Mouse (Mus musculus) 416B (cell line): ENCODE data around the gene Gm9887.

ENCODE experiments used
- DNase-seq: peaks from one replicate; pipeline ENCODE4 v3.0.0; 2011; ENCODE audit warnings: low read depth

The Gm9887 gene

DNA sequence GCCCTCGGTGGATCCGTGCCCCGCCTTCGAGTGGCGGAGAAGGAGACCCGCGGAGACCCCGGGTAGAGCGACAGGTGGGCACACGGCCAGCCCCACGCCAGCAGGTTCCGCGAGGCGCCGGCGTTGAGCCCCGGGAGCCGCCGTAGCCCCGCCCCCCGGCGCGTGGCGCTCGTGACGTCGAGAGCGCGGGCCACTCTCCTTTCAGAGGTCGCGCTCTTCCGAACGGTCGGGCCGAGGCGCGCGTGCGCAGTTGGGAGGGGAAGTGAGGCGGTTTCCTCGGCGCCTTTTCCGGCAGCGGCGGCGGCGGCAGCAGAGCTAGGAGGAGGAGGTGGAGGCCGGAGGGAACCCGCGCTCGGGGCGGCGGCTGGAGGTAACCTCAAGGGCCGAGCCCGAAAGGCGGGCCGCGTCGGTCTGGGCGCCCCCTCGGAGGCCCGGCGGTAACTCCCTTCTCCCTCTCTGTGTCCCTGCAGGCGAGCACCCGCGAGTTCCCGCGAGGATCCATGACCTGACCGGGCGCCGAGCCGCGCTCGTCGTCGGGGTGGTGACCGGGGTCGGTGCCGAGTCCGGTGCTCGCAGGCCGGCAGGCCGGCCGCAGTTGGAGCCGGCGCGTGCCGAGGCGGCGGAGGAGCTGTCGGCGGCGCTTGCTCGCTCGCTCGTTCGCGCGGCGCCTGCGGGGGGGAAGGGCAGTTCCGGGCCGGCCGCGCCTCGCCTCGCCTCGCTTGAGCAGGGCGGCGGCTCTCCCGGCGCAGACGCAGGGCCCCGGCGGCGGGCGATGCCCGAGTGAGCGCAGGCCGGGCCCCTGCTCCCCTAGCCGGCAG is at the start of gene Gm9887, which contains the start of gene Arf6:
TSS of gene Gm9887 (minus strand) at position 605 of the 818 bp plus-strand sequence.
TSS of gene Arf6 (plus strand) at position 297 of the 818 bp plus-strand sequence.
- DNase-seq: peak; percentile 95

DNA sequence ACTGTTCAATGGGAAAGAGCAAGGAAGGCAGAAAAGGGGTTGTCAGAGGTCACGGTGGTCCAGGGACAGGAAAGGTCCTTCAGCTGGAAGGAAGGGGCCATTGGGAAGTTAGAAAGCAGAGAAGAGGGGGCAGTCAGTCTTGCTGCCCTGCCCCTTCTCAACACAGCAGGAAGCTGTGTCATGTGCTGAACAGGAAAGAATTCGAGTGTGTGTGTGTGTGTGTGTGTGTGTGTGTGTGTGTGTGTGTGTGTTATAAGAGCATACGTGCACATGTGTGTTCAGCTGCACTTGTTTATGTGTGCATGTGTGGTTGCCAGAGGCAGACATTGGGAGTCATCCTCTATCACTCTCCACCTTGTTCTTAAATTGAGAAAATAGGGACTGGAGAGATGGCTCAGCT is 48.5 kb upstream of the Gm9887 start:
- DNase-seq: peak; percentile 53

DNA sequence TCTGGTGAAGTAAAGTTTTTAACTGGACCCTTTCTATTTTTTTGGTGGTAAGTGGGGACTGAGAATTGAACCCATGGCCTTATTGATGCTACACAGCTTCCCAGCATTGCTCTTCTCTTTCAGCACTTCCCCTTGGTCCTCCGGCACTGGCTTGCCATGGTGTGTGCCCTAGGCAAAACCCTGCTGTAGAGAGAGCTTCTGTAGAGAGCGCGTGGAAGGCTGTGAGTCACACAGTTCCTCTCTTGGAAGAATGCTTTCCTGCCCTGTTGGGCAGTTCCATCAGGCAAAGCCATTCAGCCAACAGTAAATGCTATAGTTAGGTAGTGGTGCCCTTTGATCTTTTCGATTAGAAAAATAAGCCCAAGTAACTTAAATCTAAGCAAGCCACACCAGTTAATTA is 47.3 kb upstream of the Gm9887 start:
- peak; percentile 68 for DNase-seq

DNA sequence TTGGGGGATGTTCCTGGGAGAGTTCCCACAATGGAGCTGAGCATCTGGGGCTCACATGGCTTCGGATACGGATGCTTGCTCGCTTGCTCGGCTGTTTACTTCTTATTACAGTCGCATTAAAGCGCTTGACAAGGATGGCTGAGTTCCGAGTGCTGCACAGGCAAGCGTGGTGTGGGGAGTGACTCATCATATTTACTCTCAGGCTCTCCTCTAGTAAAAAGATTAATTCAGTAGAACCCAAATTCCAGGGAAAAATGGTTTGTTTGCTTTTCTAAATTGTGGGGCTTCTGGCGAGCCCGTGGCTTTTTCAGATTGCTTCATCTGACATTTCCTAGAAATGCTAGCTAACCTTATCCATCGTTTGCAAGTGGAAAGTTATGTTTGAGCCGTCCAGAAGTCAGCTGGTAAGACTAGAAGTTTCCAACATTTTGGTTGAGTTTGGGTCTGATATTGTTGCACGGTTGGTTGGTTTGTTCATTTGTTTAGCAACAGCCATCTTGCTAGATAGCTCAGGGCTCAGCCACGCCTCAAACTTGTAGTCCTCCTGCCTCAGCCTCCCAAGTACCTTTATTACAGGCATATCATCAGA is 46.9 kb upstream of the Gm9887 start:
- DNase-seq: peak; percentile 57

DNA sequence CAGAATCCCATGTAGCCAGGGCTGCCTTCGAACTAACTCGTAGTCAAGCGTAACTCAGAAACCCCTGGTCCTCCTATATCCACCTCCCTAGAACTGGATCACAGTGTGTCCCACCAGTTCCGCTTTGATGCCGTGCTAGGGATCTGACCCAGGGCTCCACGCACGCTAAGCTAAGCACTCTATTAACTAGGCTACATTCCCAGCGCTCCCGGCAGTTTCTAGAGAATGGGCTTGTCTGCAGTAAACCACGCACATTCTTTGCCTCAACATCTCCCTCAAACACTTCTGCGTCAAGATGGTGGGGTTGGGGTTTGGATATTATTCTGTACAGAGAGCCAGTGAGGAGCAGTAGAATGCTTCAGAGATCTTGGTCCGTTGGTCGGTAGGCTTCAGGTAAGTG is 46.3 kb upstream of the Gm9887 start:
- no peak for DNase-seq

DNA sequence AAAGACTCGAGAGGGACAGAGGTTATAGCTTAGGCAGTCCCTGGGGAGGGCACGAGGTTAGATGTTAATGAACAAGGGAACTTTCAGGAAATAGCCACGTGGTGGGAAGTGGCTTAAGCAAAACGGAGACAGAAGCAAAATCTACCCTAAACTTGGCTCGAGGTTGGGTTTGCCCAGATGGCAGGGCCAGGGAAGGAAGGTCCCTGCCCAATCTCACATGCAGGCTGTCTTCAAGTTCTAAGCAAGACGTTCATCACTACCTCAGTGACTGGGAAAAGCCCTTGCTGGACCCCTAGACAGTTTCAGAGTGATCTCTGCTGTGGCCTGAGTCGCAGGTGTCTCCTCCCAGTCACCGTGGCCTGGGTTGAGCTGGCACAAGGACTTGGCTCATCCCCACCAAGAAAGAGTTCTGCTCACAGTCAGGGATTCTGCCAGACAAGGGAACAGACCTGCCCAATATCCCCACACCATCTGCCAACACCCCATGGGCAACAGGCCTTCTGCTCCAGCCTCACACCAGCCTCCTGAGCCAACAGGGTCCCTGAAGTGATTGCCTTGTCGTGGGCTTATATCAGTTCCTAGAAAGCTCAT is 45.5 kb upstream of the Gm9887 start:
- DNase-seq: peak; percentile 61

DNA sequence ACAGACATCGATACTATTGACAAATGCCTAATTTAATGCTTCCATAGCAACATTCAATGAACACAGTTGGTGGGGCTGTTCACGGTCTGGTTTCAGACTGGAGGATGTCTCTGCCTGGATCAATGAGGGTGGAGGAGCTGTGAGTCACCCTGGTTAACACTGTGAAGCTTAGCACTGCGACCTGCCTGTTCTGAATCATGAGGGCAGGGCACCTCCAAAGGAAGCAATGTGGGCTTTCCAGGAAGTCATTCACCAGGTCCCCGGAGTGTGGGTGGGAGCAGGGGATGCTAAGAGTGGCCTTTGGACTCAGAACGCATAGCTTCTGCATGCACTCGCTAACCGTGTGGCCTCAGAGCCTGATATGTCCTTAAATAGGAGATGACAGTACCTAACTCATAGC is 44.5 kb upstream of the Gm9887 start:
- DNase-seq: peak; percentile 86

DNA sequence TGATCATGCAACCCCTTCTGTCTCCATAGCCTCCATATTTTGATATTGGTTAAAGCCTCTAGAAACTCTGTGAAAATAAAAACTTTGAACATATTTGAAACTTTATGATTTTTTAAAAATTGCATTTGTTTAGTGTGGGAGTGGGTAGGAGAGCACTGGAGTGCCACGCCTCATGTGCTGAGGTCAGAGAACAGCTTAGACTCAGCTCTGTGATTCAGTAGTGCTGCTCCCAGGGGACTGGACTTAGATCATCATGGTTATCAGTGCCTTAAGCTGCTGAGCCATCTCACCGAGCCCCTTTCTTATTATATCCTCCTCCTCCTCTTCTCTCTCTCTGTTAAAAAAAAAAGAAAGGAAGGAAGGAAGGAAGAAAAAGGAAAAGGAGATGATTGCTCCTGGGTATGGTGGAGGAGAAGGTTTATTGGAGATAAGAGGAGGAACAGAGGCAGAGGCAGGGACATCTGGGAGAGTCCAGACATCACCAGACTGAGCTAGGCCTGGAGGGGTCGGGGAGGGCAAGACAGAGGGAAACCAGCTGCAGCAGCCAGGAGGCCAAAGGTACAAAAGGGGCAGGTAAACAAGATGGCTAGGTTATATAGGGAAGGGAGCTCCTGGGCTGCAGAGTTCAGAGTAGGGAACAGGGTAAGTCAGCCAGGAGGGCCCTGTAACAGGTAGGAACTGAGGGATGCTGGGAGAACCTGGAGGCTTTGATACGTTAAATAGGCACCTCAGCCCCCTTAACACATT is 42.7 kb upstream of the Gm9887 start:
- no peak for DNase-seq

DNA sequence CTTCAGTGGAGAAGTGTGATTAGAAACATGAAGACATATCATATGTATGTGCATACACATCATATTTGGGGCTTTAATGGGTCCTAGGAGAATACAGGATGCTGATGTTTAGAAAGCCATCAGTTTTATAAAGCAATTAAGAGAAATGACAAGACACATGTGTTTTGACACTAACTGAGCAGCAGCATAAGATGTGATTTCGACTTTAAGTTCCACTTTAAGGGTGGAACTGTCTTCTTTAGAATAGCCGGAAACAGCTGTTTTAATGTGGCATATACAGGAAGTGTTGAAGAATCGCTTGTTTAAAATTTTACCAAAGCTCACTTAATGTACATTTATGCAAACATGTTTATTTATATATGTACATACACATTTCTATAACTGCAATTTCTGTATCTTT is 41.0 kb upstream of the Gm9887 start:
- DNase-seq: peak; percentile 51

DNA sequence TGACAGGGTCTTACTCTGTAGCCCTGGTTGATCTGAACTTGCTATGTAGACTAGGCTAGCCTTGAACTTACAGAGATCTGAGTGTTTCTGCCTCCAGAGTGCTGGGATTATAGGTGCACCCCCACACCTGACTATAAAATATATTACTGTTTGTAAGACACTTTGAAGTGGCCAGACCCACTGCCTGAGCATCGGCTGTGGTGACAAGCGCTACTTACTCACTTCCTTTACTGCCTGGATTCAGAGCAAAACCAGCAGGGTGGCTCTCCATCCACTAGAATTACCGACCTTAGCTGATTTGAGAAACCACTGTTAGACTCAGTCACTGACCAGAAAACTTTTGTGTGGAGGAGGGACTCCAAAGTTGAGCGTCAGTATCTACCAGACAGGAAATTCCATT is 39.7 kb upstream of the Gm9887 start:
- peak; percentile 84 for DNase-seq

DNA sequence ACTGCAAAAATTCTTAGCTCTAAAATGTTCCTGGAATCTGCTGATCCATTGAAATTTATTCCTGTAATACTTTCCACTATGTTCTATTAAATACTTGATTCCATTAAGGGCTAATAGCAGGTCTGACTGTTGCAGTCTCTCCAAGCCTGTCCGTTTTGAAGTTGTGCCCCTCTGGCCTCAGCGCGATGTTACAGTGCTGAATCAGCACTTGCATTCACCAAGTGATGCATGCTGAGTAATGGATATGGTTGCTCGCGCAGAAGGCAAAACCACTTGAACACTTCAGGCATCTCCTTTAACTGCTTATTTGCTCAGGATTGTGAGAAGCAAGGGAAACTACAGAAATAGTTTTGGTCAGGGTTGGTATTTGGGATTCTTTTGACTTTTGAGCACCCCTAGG is 38.5 kb upstream of the Gm9887 start:
- no peak for DNase-seq

DNA sequence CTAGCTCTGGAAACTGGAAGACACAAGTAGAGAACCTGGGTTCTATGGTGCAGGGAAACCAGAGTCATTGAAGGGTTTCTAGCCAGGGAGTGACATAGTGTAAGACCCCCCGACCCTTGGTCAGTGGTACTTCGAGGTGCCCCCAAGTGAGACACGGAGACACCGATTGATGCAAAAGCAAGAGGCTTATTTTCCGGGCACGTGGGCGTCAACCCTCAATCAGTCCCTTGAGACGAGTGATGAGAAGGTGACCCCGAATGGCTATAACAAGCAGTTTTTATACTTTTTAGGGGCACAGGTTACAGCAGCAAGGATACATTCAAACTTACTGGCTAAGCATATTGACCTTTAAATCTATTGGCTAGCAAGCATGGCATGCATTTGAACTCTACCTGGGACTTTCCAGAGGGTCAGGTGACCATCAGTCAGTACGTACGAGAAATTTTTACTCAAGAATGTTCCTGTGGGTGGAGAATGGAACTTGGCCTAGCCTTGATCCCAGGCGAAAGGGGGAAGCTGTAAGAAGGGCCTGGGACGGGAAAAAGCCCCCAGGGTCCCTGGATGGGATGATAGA is 30.4 kb upstream of the Gm9887 start:
- no peak for DNase-seq

DNA sequence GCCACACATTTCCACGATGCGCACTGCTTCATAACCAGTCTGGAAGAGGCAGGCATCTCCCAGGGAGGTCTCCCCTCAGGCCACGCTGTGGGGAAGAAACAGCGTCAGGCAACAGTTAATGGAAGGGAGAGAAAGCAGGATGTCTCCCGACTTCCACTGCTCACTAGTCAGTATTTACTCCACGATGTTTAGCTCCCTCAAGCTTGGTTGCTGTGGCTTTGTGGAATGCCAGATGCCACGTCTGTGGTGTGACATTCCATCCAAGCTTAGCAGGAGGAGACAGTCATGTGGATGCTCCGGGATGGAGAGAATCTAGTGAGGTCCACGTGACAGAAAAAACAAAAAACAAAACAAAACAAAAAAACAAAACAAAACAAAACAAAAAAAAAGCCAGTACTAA is 29.8 kb upstream of the Gm9887 start:
- no peak for DNase-seq

DNA sequence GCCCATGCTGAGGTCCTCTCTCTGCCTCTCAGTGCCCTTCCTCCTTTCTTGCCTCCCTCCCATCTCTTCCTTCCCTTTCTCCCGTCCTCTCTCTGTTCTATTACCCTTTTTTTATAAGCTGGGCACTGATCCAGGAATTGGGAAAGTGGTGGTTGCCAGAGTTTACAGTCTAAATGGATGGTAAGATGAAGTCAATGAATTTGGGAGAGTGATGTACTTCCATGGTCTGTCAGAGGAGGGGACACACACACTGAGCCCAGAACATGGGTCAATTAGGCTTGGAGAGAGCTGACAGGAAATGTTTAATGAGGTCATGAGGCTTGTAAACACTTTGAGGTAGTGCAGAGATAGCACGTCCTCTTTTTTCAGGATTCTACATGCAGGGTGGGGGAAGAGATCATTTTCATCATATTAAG is 28.6 kb upstream of the Gm9887 start:
- peak; percentile 51 for DNase-seq

DNA sequence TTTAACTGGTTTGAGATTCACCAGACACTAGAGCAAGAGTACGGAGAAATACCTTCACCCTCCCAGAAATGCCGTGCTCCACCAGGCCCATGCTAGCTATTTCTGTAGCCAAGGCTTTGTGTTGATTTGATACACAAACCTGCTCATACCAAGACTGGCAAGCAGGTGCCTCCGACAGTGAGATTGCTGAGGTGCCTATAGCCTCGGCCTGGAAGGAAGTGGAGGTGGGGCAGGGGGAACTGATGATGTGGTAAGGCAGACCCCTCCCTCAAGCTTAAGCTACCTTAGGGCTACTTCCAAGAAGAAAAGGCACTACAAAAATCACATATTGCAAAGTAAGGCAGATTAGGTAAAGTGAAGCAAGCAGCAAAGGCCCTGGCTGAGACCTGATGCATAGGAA is 28.1 kb upstream of the Gm9887 start:
- DNase-seq: no peak

DNA sequence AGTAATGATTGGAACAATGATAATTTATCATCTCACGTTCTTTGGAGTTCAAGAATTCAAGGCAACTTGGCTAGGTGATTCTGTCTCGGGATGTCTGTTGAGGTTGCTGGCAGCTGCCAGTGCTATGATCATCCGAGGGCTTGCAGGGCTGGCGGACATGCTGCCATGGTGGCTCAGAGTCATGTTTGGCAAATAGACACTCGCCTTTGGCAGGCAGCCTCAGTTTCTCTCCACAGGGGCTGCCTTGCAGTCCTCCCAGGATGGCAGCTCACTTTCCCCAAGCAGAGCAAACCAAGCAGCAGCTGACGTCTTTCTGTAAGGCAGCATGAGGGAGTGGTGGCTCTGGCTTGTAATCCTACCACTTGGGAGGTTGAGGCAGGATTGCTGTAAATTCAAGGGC is 22.2 kb upstream of the Gm9887 start:
- no peak for DNase-seq

DNA sequence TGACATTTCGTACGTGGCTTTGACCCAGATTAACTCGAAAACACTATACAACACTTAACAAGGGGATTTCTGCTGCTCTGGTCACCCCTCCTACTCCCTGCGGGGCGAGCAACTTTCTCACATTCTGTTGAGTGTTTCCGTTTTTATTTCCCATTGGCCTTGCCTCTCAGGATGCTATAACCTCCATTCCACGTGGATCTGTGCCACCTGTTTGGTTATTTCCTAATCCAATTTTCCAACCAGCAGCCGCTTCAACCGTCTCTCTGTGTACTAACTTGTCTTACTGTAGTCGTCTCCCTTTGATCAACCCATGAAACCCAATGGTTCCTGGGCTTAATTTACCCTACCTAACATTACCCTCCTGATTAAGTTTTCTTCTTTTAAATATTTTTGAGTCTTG is 20.8 kb upstream of the Gm9887 start:
- DNase-seq: no peak

DNA sequence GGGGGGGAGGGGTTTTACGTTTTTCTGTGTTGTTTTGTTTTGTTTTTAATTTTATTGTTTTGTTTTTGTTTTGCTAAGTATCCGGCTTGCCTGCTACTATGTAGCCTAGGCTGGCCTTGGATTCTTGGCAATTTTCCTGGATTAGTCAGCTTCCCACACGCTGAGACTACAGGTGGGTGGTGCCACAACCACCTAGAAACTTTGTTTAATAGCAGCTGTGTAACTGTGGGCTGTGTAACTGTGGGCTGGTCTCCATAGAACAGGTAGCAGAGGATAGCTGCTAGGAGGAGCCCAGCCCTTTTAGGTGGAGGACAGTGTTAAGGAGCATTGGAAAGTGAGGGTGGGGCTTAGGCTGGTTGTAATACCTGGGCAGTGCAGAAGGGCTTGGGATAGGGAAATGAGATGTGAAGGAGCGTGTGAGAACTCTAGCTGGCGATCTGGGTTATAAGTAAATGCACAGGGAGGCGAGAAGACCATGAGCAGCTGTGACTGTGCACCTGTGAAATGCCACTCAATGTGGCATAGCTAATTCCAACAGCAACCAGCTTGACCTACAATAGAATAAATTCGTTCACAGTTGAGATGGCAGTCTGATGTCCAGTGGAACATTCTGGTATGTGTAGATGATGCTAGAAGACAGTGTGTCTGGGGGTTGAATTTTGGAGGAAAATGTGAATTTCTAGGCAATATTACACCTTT is 17.9 kb upstream of the Gm9887 start:
- no peak for DNase-seq

DNA sequence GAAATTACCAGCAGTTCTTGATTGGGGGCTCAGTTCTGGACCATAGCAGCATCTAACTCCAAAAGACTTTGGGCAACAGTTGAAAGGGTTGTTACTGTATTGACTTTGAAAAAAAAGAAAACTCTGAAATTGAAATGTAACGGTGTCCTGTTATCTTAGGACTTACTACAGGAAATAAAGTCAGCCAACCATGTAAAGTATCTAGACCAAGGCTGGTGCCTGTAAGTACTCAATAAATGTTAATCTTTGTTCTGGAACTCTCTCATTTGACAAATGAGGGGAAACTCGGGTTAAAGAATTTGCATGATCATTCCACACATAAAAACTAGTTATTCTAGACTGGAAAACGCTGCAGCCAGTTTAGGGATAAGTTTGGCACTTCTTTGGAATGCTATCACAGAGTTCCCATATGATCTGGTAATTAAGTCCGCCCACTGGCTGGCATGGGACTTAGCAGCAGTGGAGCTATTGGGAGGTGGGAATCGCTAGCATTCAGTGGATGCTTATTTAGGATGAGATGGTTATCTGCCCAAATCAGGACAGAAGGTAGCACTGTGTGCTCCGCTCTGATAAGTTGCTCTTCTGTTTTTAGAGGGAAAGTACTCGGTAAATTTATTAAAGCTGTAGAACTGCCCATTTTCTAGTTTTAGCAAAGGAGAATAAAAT is 17.1 kb upstream of the Gm9887 start:
- no peak for DNase-seq

DNA sequence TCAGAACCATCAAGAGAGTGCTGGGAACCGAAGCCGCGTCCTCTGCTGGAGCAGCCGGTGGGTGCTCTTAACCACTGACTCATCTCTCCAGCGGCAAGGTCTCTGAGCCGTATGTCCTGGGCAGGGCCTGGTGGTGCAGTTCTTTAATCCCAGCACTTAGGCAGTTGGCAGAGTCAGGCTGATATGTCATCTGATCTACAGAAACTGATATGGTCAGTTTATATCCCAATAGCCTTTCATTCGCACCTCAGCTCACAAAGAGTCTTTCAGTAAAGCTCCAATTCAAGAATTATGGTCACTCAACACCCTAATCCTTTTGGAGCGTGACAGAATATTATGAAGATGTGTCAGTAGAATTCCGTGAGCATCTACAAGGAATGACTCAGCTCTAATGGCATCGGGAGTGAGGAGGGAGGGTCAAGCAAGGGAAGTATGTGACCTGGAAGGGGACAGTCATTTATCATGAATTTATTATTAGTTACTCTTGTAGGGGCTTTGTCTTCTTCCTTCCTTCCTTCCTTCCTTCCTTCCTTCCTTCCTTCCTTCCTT is 16.1 kb upstream of the Gm9887 start:
- no peak for DNase-seq

DNA sequence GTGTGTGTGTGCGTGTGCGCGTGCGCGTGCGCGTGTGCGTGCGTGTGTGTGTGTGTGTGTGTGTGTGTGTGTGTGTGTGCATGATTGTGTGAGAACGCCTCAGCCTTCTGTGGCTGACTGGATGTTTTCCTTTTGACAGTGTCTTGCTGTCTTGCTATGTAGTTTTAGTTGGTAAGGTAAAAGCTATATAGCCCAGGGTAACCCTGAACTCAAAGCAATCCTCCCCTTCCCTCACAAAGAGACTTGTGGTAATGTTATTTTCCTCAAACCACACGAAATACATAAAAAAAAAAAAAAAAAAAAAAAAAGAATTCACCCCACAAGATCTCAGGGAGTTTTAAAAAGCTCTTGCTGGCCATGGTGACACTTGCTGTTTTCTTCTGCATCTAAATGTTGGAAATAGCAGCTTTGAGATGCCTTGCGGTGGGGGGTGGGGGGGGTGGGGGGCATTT is 14.0 kb upstream of the Gm9887 start:
- peak; percentile 38 for DNase-seq
